Mouse (Mus musculus): ENCODE measurements around the gene Cd28. TPM values are rescaled to one million over a fixed set of nuclear protein-coding genes. Genes with fewer than 3 reads are reported as not detected.

Cd28 gene
- 0.50 and 0.52 TPM in 2 replicates for polyA plus RNA-seq (2012; rRNA removed)

- DNase-seq, result no peak
- WGBS, result 64% methylated on average over 5 of the region's 5 CpGs
- H3K4me3 ChIP-seq (replicated peaks; ENCODE audit: extremely low read depth, low read depth, low read length), result no peak within 1 kb of the TSS
- peaks cover 11% of the 10 kb centered on the region for H3K4me1 ChIP-seq (ENCODE audit: control insufficient read depth, insufficient read depth, low read length)
- TF ChIP-seq POLR2A (IDR thresholded peaks at IDR 0.05; ENCODE audit: borderline replicate concordance, extremely low read depth, low read depth, low read length), result no peak
- TF ChIP-seq CTCF (IDR thresholded peaks at IDR 0.05; ENCODE audit: insufficient read depth, low read length), result no peak
Measured at GRCm38 (mm10) chr1:60716567-60716966, at the start of gene Cd28. Cd28 (plus strand) TSS chr1:60716800.

GRCm38 (mm10) chr1:60667873-60668616 is 48.6 kb upstream of the Cd28 start:
- WGBS, result 31% methylated on average over 17 of the region's 17 CpGs
- no peak for DNase-seq
- H3K4me1 ChIP-seq (ENCODE audit: control insufficient read depth, insufficient read depth, low read length), result peaks cover 12% of the 10 kb centered on the region
- TF ChIP-seq CTCF (IDR thresholded peaks at IDR 0.05; ENCODE audit: insufficient read depth, low read length), result no peak
- no peak for TF ChIP-seq POLR2A (IDR thresholded peaks at IDR 0.05; ENCODE audit: borderline replicate concordance, extremely low read depth, low read depth, low read length)
- H3K4me3 ChIP-seq (replicated peaks; ENCODE audit: extremely low read depth, low read depth, low read length), result peak overlapping the region; percentile 48

DNA sequence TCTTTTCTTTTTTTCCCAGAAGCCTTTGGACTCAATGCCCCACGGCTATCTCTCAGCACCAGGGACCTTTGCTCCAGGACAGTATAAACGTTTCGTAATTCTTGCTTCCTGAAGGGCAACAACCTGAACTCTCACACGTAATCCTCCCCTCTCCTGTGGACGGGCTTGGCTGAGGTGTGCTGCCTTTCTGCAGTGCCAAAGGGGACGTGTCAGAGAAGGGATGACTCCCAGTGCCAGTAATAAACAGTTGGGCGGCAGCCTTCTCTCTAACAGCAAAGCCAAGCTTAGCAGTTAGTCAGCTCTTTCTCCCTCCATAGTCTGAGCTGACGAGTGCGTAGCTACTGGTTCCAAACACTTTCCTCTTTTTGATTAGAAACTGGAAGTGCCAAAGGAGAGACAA is 47.6 kb upstream of the Cd28 start:
- H3K4me3 ChIP-seq (replicated peaks; ENCODE audit: extremely low read depth, low read depth, low read length), result peak overlapping the region; percentile 48
- peaks cover 12% of the 10 kb centered on the region for H3K4me1 ChIP-seq (ENCODE audit: control insufficient read depth, insufficient read depth, low read length)
- DNase-seq, result no peak
- 33% methylated on average over 9 of the region's 9 CpGs for WGBS
- TF ChIP-seq POLR2A (IDR thresholded peaks at IDR 0.05; ENCODE audit: borderline replicate concordance, extremely low read depth, low read depth, low read length), result no peak
- TF ChIP-seq CTCF (IDR thresholded peaks at IDR 0.05; ENCODE audit: insufficient read depth, low read length), result no peak

GRCm38 (mm10) chr1:60669664-60670063 is 46.9 kb upstream of the Cd28 start:
- no peak for TF ChIP-seq CTCF (IDR thresholded peaks at IDR 0.05; ENCODE audit: insufficient read depth, low read length)
- TF ChIP-seq POLR2A (IDR thresholded peaks at IDR 0.05; ENCODE audit: borderline replicate concordance, extremely low read depth, low read depth, low read length), result no peak
- no peak for DNase-seq
- H3K4me3 ChIP-seq (replicated peaks; ENCODE audit: extremely low read depth, low read depth, low read length), result no peak overlapping the region
- peaks cover 12% of the 10 kb centered on the region for H3K4me1 ChIP-seq (ENCODE audit: control insufficient read depth, insufficient read depth, low read length)
- WGBS, result 86% methylated on average over 2 of the region's 2 CpGs

- no peak for DNase-seq
- 57% methylated on average over 5 of the region's 5 CpGs for WGBS
- no peak for TF ChIP-seq CTCF (IDR thresholded peaks at IDR 0.05; ENCODE audit: insufficient read depth, low read length)
- no peak for TF ChIP-seq POLR2A (IDR thresholded peaks at IDR 0.05; ENCODE audit: borderline replicate concordance, extremely low read depth, low read depth, low read length)
- H3K4me3 ChIP-seq (replicated peaks; ENCODE audit: extremely low read depth, low read depth, low read length), result no peak overlapping the region
- peaks cover 12% of the 10 kb centered on the region for H3K4me1 ChIP-seq (ENCODE audit: control insufficient read depth, insufficient read depth, low read length)
Measured at GRCm38 (mm10) chr1:60670172-60670571, 46.4 kb upstream of the Cd28 start.

DNA sequence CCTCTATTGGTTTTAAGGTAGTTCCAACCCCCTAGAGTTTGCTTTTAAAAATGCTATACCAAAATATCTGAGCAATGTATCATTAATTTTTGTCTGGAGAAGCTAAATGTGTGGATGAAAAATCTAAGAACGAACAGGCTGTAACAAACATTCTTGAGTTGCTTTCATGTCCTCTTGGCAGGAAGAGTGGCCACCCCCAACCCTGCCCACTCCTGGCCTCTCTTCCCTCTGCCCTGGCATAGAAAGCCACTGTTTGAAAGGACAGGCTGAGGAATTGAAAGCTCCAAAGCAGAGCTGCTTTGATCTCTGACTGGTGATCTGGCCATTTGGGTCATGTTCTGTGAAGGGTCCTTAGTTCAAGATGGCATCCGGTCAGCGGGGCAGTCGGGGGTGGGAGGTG is 32.8 kb upstream of the Cd28 start:
- H3K4me3 ChIP-seq (replicated peaks; ENCODE audit: extremely low read depth, low read depth, low read length), result no peak overlapping the region
- no peaks in the 10 kb centered on the region for H3K4me1 ChIP-seq (ENCODE audit: control insufficient read depth, insufficient read depth, low read length)
- 71% methylated on average over 4 of the region's 4 CpGs for WGBS
- no peak for DNase-seq
- TF ChIP-seq POLR2A (IDR thresholded peaks at IDR 0.05; ENCODE audit: borderline replicate concordance, extremely low read depth, low read depth, low read length), result no peak
- TF ChIP-seq CTCF (IDR thresholded peaks at IDR 0.05; ENCODE audit: insufficient read depth, low read length), result no peak

- no peak overlapping the region for H3K4me3 ChIP-seq (replicated peaks; ENCODE audit: extremely low read depth, low read depth, low read length)
- TF ChIP-seq POLR2A (IDR thresholded peaks at IDR 0.05; ENCODE audit: borderline replicate concordance, extremely low read depth, low read depth, low read length) (no peak), CTCF (IDR thresholded peaks at IDR 0.05; ENCODE audit: insufficient read depth, low read length) (no peak)
- 80% methylated on average over 3 of the region's 3 CpGs for WGBS
- no peaks in the 10 kb centered on the region for H3K4me1 ChIP-seq (ENCODE audit: control insufficient read depth, insufficient read depth, low read length)
- no peak for DNase-seq
Measured at GRCm38 (mm10) chr1:60696115-60696895, 20.3 kb upstream of the Cd28 start.

DNA sequence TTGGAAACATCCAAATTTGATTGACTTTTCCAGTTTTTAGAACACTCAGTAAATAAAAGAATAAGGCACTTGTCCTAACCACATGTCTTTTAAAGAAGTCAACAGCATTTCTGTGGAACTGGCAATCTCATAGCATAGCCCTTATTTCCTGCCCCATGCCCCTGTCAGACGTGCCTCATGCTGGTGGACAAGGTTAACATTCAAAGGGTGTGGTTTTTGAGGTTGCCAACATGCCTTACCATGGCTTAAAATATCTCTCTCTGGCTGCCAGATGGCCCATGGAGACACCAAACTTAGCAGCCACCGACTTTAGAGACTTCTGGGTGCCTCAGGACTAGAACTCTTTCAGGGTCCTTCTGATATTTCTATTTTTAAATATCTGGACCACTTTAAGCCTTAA is 14.0 kb upstream of the Cd28 start:
- DNase-seq, result no peak
- peaks cover 2% of the 10 kb centered on the region; the same call in 1 of the 2 replicates for H3K4me1 ChIP-seq (ENCODE audit: control insufficient read depth, insufficient read depth, low read length)
- no peak for TF ChIP-seq CTCF (IDR thresholded peaks at IDR 0.05; ENCODE audit: insufficient read depth, low read length)
- TF ChIP-seq POLR2A (IDR thresholded peaks at IDR 0.05; ENCODE audit: borderline replicate concordance, extremely low read depth, low read depth, low read length), result no peak

GRCm38 (mm10) chr1:60713238-60713637 is 3.4 kb upstream of the Cd28 start:
- H3K4me1 ChIP-seq (ENCODE audit: control insufficient read depth, insufficient read depth, low read length), result peaks cover 11% of the 10 kb centered on the region
- no peak overlapping the region for H3K4me3 ChIP-seq (replicated peaks; ENCODE audit: extremely low read depth, low read depth, low read length)
- TF ChIP-seq CTCF (IDR thresholded peaks at IDR 0.05; ENCODE audit: insufficient read depth, low read length) (no peak), POLR2A (IDR thresholded peaks at IDR 0.05; ENCODE audit: borderline replicate concordance, extremely low read depth, low read depth, low read length) (no peak)
- no peak for DNase-seq
- 81% methylated on average over 3 of the region's 3 CpGs for WGBS

More for the DNA sequence above, 14.0 kb upstream of the Cd28 start:
- H3K4me3 ChIP-seq (replicated peaks; ENCODE audit: extremely low read depth, low read depth, low read length), result no peak overlapping the region
- WGBS, result 24% methylated on average over 2 of the region's 2 CpGs

Data from lung, adult 2 months (tissue).